Mouse (Mus musculus): Measurements from ENCODE around the gene Lrrfip1. TPM values are rescaled to one million over a fixed set of nuclear protein-coding genes. Genes with fewer than 3 reads are reported as not detected.
A peak's percentile ranks its signal among the peaks of the same experiment; 100 is the strongest.

The Lrrfip1 gene
- polyA plus RNA-seq, 1 experiment from 2014 or later: 61.1 TPM

- DNase-seq (ENCODE audit: low spot score): no peak
Observed at GRCm38 (mm10) chr1:91055744-91056143, 57.2 kb downstream of the Lrrfip1 start.

- no peak for DNase-seq (ENCODE audit: low spot score)
Observed at GRCm38 (mm10) chr1:91056416-91056815, 57.9 kb downstream of the Lrrfip1 start.

GRCm38 (mm10) chr1:91057311-91058245, 59.0 kb downstream of the Lrrfip1 start:
- DNase-seq (ENCODE audit: low spot score): peak; percentile 79

- DNase-seq (ENCODE audit: low spot score): no peak
Observed at GRCm38 (mm10) chr1:91058251-91058650, 59.7 kb downstream of the Lrrfip1 start.

GRCm38 (mm10) chr1:91059792-91060604, 61.5 kb downstream of the Lrrfip1 start:
- no peak for DNase-seq (ENCODE audit: low spot score)

- no peak for DNase-seq (ENCODE audit: low spot score)
Observed at GRCm38 (mm10) chr1:91061105-91061504, 62.6 kb downstream of the Lrrfip1 start.

GRCm38 (mm10) chr1:91062363-91062762, 63.8 kb downstream of the Lrrfip1 start:
- DNase-seq (ENCODE audit: low spot score): peak; percentile 63

GRCm38 (mm10) chr1:91064053-91064452, 65.5 kb downstream of the Lrrfip1 start:
- no peak for DNase-seq (ENCODE audit: low spot score)

- peak; percentile 60 for DNase-seq (ENCODE audit: low spot score)
Observed at GRCm38 (mm10) chr1:91064903-91065525, 66.5 kb downstream of the Lrrfip1 start.

- no peak for DNase-seq (ENCODE audit: low spot score)
Observed at GRCm38 (mm10) chr1:91066061-91066460, 67.5 kb downstream of the Lrrfip1 start.

- DNase-seq (ENCODE audit: low spot score): no peak
Observed at GRCm38 (mm10) chr1:91066599-91066998, 68.1 kb downstream of the Lrrfip1 start.

- DNase-seq (ENCODE audit: low spot score): no peak
Observed at GRCm38 (mm10) chr1:91067716-91068115, 69.2 kb downstream of the Lrrfip1 start.

- no peak for DNase-seq (ENCODE audit: low spot score)
Observed at GRCm38 (mm10) chr1:91069575-91069974, 71.0 kb downstream of the Lrrfip1 start.

GRCm38 (mm10) chr1:91070547-91070946, 72.0 kb downstream of the Lrrfip1 start:
- DNase-seq (ENCODE audit: low spot score): no peak

GRCm38 (mm10) chr1:91071671-91072290, 73.2 kb downstream of the Lrrfip1 start:
- no peak for DNase-seq (ENCODE audit: low spot score)

GRCm38 (mm10) chr1:91076946-91077345, 78.4 kb downstream of the Lrrfip1 start:
- no peak for DNase-seq (ENCODE audit: low spot score)

GRCm38 (mm10) chr1:91077456-91077855, 78.9 kb downstream of the Lrrfip1 start:
- no peak for DNase-seq (ENCODE audit: low spot score)

GRCm38 (mm10) chr1:91077980-91078379, 79.4 kb downstream of the Lrrfip1 start:
- DNase-seq (ENCODE audit: low spot score): no peak

GRCm38 (mm10) chr1:91079740-91080422, 81.3 kb downstream of the Lrrfip1 start:
- DNase-seq (ENCODE audit: low spot score): no peak

- peak; percentile 67 for DNase-seq (ENCODE audit: low spot score)
Observed at GRCm38 (mm10) chr1:91080423-91080749, 81.8 kb downstream of the Lrrfip1 start.

GRCm38 (mm10) chr1:91084374-91084773, 85.8 kb downstream of the Lrrfip1 start:
- no peak for DNase-seq (ENCODE audit: low spot score)

Data from thymus, postnatal 0 days (tissue).